ENCODE assay signal across 19 mouse cellular contexts in the genomic region with DNA sequence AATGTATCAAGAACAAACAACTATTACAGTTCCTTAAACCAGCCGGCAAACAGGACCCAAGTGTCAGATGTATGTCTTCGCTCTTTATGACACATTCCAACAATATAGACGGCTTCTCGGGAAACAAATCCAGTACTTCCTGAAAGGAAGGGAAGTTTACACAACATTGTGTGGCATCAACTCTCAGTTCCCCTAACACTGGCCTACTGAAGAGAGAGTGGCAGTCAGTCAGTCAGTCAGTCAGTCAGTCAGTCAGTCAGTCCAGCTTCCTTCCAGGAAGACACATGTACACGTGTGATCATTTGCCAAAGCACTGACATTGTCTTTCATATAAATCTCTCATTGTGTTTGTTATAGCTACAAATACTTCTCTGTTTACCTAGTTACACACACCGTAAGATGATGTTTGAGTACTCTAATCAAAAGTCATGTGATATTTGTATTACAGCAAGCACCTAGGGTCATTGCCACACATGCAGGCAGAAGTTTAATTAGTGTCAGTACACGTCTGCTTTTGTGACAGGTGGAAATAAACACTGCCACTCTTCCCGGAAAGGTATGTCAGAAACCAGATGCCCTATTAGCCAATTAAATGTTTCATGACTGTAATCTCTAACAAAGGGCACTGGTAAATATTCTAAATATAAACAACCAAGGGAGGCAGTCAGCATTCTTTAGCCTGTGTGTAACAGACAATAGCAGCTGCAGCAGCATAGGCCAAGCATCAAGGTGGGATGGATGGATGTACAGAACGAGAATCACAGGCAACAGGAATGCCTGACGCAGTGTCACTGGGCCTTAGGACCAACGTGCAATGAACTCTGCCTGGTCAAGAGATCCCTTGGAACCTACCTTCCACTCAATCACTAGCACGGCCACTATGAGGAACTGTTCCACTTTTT.
DNase-seq lines count a peak whose midpoint lies in the region; ATAC-seq and TF ChIP-seq lines count a peak whose summit lies in the region.
"Had no signal": no experiment of that assay in that cellular context is flagged by ENCODE, and none has a peak within 500 bp of the region (broad histone marks: within the 10 kb centered on the region; RNA-seq: fewer than 3 reads in every experiment).

No protein-coding gene starts in this region.

- H3K27me3 ChIP-seq in intestine, embryonic 14.5 days (replicated peaks; ENCODE audit: control insufficient read depth, insufficient read depth, low read length), result no peaks in the 10 kb centered on the region
- no peaks in the 10 kb centered on the region for H3K27me3 ChIP-seq in intestine, embryonic 15.5 days (replicated peaks)
- H3K27me3 ChIP-seq: CH12.LX; embryonic facial prominence, embryonic 15.5 days; heart, embryonic 15.5 days had no signal

- no peak overlapping the region for H3K4me2 ChIP-seq in intestine, embryonic 14.5 days (ENCODE audit: low read length)
- no peak overlapping the region for H3K4me2 ChIP-seq in intestine, embryonic 15.5 days (replicated peaks)
- H3K4me2 ChIP-seq: embryonic facial prominence, embryonic 15.5 days; heart, embryonic 15.5 days had no signal

- H3K27ac ChIP-seq in intestine, embryonic 14.5 days (ENCODE audit: low read depth), result no peak overlapping the region
- H3K27ac ChIP-seq in intestine, embryonic 15.5 days, result no peak overlapping the region
- peak overlapping the region; percentile 32; the same call in 1 of the 2 replicates for H3K27ac ChIP-seq in bone marrow macrophage, adult 2 months (ENCODE audit: insufficient read depth, low read depth, low read length)
- H3K27ac ChIP-seq: embryonic facial prominence, embryonic 15.5 days; heart, embryonic 15.5 days; left cerebral cortex, adult 2 months; liver, embryonic 14.5 days had no signal

- H3K4me1 ChIP-seq in intestine, embryonic 14.5 days (replicated peaks; ENCODE audit: control insufficient read depth, insufficient read depth, low read length), result peaks cover 6% of the 10 kb centered on the region
- peaks cover 9% of the 10 kb centered on the region; the same call in 1 of the 2 replicates for H3K4me1 ChIP-seq in intestine, embryonic 15.5 days (replicated peaks)
- H3K4me1 ChIP-seq in bone marrow macrophage, adult 2 months (ENCODE audit: control insufficient read depth, insufficient read depth, low read length), result peaks cover 17% of the 10 kb centered on the region

- intact Hi-C loops in left cerebral cortex, postnatal 25 days (cut with DNase I), result no loop called here

- no peak for ATAC-seq in intestine, embryonic 14.5 days (replicated peaks; ENCODE audit: low FRiP score, low TSS enrichment, low read depth)
- no peak for ATAC-seq in intestine, embryonic 15.5 days
- ATAC-seq: midbrain, embryonic 16.5 days had no signal

- DNase-seq in intestine, embryonic 14.5 days (ENCODE audit: low spot score), result peak; percentile 15
- DNase-seq in lung, postnatal 14 days, result peak; percentile 21
- peak; percentile 40 to 54 for DNase-seq in monocyte, adult 2 months (ENCODE audit: low read depth in 1 of 2, low spot score in 2 of 2)
- DNase-seq in cerebellum, adult 11 months, result no peak
- no peak for DNase-seq in left cerebral cortex, postnatal 25 days (ENCODE audit: low spot score in 2 of 2)
- no peak for DNase-seq in cerebellum, adult 18-20 months
- DNase-seq: cerebellum, adult 9-11 months; gastrocnemius, postnatal 10 days; kidney, adult 9 months; kidney, postnatal 25 days; thymus, postnatal 14 days had no signal

- 61% methylated on average over 12 of the region's 12 CpGs for WGBS in intestine, embryonic 14.5 days
- WGBS in intestine, embryonic 15.5 days, result 61% methylated on average over 12 of the region's 12 CpGs

- H3K9me3 ChIP-seq in intestine, embryonic 14.5 days (ENCODE audit: control insufficient read depth, low read length), result no peaks in the 10 kb centered on the region
- no peaks in the 10 kb centered on the region for H3K9me3 ChIP-seq in intestine, embryonic 15.5 days
- H3K9me3 ChIP-seq: embryonic facial prominence, embryonic 15.5 days; heart, embryonic 15.5 days had no signal

- no peaks in the 10 kb centered on the region for H3K36me3 ChIP-seq in intestine, embryonic 14.5 days (ENCODE audit: control insufficient read depth, insufficient read depth, low read length)
- no peaks in the 10 kb centered on the region for H3K36me3 ChIP-seq in intestine, embryonic 15.5 days
- H3K36me3 ChIP-seq: embryonic facial prominence, embryonic 15.5 days; heart, embryonic 15.5 days had no signal

- H3K4me3 ChIP-seq in intestine, embryonic 14.5 days (ENCODE audit: low read depth, low read length), result no peak overlapping the region
- H3K4me3 ChIP-seq in intestine, embryonic 15.5 days (replicated peaks), result no peak overlapping the region
- H3K4me3 ChIP-seq in bone marrow macrophage, adult 2 months (ENCODE audit: insufficient read depth, low read length), result no peak overlapping the region
- H3K4me3 ChIP-seq: embryonic facial prominence, embryonic 15.5 days; heart, embryonic 15.5 days; left cerebral cortex, adult 2 months had no signal

- TF ChIP-seq POLR2A in bone marrow macrophage, adult 2 months (IDR thresholded peaks at IDR 0.05; ENCODE audit: borderline replicate concordance, low read depth, low read length), result no peak

- TF ChIP-seq CTCF in bone marrow macrophage, adult 2 months (IDR thresholded peaks at IDR 0.05; ENCODE audit: low read depth, low read length), result no peak

- H3K9ac ChIP-seq in intestine, embryonic 14.5 days (ENCODE audit: low read length), result no peak overlapping the region
- no peak overlapping the region for H3K9ac ChIP-seq in intestine, embryonic 15.5 days
- H3K9ac ChIP-seq: embryonic facial prominence, embryonic 15.5 days; heart, embryonic 15.5 days; liver, embryonic 14.5 days had no signal

Comparison
In these comparisons a context has a peak if more than half of its experiments do, and no peak if none do; other contexts are left out.
1. DNase-seq: peak in intestine, embryonic 14.5 days (single experiment), lung, postnatal 14 days (single experiment) and monocyte, adult 2 months (2 of 2); none in cerebellum, adult 11 months (single experiment), left cerebral cortex, postnatal 25 days (0 of 2) and cerebellum, adult 18-20 months (0 of 2).